Mouse (Mus musculus): ENCODE measurements around the gene Chrna4. TPM values are rescaled to one million over a fixed set of nuclear protein-coding genes. Genes with fewer than 3 reads are reported as not detected.

The Chrna4 gene
- polyA plus RNA-seq, 1 experiment from 2014 or later = 5.8 TPM

- peaks cover 31% of the 10 kb centered on the region for H3K27me3 ChIP-seq (ENCODE audit: poor library complexity, severe bottlenecking)
- H3K36me3 ChIP-seq (replicated peaks) = peaks cover 8% of the 10 kb centered on the region
- peaks cover 20% of the 10 kb centered on the region for H3K4me1 ChIP-seq
- no peak overlapping the region for H3K4me3 ChIP-seq
- DNase-seq (ENCODE audit: extremely low spot score, low spot score) = no peak
- WGBS = 87% methylated on average over 6 of the region's 6 CpGs
- no peak overlapping the region for H3K27ac ChIP-seq
- no peaks in the 10 kb centered on the region for H3K9me3 ChIP-seq
These were observed 10.0 kb downstream of the Chrna4 start for GRCm38 (mm10) chr2:181033310-181033709.

DNA sequence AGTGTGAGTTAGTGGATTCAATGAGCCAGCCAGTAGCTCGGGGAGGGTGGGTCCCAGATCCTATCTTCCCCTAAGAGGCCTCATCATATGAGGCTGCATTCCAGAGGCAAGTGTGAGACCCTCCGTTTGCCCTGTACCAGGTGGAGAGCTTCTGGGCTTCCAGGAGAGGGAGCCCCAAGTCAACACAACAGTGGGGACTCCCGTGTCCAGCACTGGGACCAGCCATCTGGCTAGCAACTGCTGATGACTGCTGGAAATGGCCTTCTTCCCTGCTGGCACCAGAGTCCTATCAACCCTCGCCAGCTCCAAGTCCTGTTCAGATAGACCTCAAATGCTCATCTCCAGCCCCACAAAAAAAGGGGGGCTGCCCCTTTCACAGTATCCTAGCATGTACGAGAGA lies 10.9 kb downstream of the Chrna4 start:
- Histone ChIP-seq H3K4me3 (no peak overlapping the region), H3K27ac (no peak overlapping the region; the same call in 1 of the 2 replicates), H3K4me1 (peaks cover 11% of the 10 kb centered on the region), H3K27me3 (ENCODE audit: poor library complexity, severe bottlenecking) (peaks cover 22% of the 10 kb centered on the region), H3K36me3 (replicated peaks) (peaks cover 11% of the 10 kb centered on the region), H3K9me3 (no peaks in the 10 kb centered on the region)
- DNase-seq (ENCODE audit: extremely low spot score, low spot score) = no peak
- 61% methylated on average over 5 of the region's 5 CpGs for WGBS

- H3K27ac ChIP-seq = 0 out of 2 replicates have a peak overlapping the region, but pooled peaks have one; percentile 7
- DNase-seq (ENCODE audit: extremely low spot score, low spot score) = no peak
- H3K36me3 ChIP-seq (replicated peaks) = peaks cover 11% of the 10 kb centered on the region
- H3K9me3 ChIP-seq = no peaks in the 10 kb centered on the region
- H3K4me1 ChIP-seq = peaks cover 7% of the 10 kb centered on the region
- H3K27me3 ChIP-seq (ENCODE audit: poor library complexity, severe bottlenecking) = peaks cover 13% of the 10 kb centered on the region
- 84% methylated on average over 11 of the region's 11 CpGs for WGBS
- H3K4me3 ChIP-seq = no peak overlapping the region
These were observed 11.9 kb downstream of the Chrna4 start for GRCm38 (mm10) chr2:181031406-181031934.

- Histone ChIP-seq H3K27me3 (ENCODE audit: poor library complexity, severe bottlenecking) (no peaks in the 10 kb centered on the region), H3K4me3 (no peak overlapping the region), H3K9me3 (no peaks in the 10 kb centered on the region), H3K4me1 (no peaks in the 10 kb centered on the region), H3K36me3 (replicated peaks) (no peaks in the 10 kb centered on the region), H3K27ac (no peak overlapping the region)
- WGBS = 67% methylated on average over 5 of the region's 5 CpGs
- DNase-seq (ENCODE audit: extremely low spot score, low spot score) = no peak
These were observed 35.0 kb downstream of the Chrna4 start for GRCm38 (mm10) chr2:181008339-181008738.

DNA sequence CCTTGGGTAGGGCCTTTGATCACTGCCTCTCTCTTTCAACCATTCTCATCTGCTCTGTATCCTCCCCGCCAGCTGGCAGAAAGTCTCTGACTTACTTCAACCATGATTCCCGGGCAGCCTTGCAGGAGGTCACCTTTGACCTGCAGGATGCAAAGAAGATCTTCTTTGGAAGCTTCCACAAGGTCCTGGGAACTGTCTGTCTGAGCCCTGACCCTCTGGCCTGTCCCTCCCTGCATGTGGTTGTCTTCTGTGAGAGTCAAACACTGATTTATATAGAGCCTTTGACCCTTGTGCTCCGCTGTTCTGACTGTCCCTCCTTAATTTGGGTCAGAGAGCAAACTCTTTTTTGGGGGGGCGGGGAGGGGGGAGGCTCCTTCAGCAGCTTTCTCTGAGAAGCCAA lies 36.3 kb downstream of the Chrna4 start:
- WGBS = 65% methylated on average over 4 of the region's 4 CpGs
- Histone ChIP-seq H3K9me3 (no peaks in the 10 kb centered on the region), H3K4me3 (no peak overlapping the region), H3K27ac (no peak overlapping the region), H3K4me1 (no peaks in the 10 kb centered on the region), H3K36me3 (replicated peaks) (no peaks in the 10 kb centered on the region), H3K27me3 (ENCODE audit: poor library complexity, severe bottlenecking) (no peaks in the 10 kb centered on the region)
- no peak for DNase-seq (ENCODE audit: extremely low spot score, low spot score)

GRCm38 (mm10) chr2:180996905-180997304 lies 46.4 kb downstream of the Chrna4 start:
- Histone ChIP-seq H3K27ac (no peak overlapping the region), H3K4me1 (0 out of 2 replicates have a peak, but pooled peaks cover 4% of the 10 kb centered on the region), H3K9me3 (no peaks in the 10 kb centered on the region), H3K27me3 (ENCODE audit: poor library complexity, severe bottlenecking) (no peaks in the 10 kb centered on the region), H3K4me3 (no peak overlapping the region), H3K36me3 (replicated peaks) (no peaks in the 10 kb centered on the region)
- WGBS = 77% methylated on average over 3 of the region's 3 CpGs
- no peak for DNase-seq (ENCODE audit: extremely low spot score, low spot score)

GRCm38 (mm10) chr2:180996436-180996835 lies 46.9 kb downstream of the Chrna4 start:
- Histone ChIP-seq H3K9me3 (no peaks in the 10 kb centered on the region), H3K27ac (no peak overlapping the region), H3K4me1 (0 out of 2 replicates have a peak, but pooled peaks cover 4% of the 10 kb centered on the region), H3K36me3 (replicated peaks) (no peaks in the 10 kb centered on the region), H3K4me3 (no peak overlapping the region), H3K27me3 (ENCODE audit: poor library complexity, severe bottlenecking) (no peaks in the 10 kb centered on the region)
- WGBS = 14% methylated on average over 5 of the region's 5 CpGs
- peak; percentile 40 for DNase-seq (ENCODE audit: extremely low spot score, low spot score)

DNA sequence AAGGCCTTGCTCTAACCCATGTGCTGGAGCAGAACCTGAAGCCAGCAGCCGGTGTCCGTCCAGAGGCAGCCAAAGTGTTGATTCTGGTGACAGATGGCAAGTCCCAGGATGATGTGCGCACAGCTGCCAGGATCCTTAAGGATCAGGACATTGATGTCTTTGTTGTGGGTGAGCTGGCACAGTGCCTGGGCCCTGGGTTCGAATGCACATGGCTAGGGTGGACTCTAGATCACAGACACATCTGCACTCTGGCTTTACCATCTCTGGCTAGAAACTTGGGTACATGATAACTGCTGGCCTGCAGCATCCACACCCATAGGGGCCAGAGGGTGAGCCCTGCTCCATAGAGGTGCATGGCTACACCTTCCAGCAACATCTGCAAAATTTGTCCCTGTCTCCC lies 47.9 kb downstream of the Chrna4 start:
- Histone ChIP-seq H3K27me3 (ENCODE audit: poor library complexity, severe bottlenecking) (no peaks in the 10 kb centered on the region), H3K36me3 (replicated peaks) (no peaks in the 10 kb centered on the region), H3K4me1 (0 out of 2 replicates have a peak, but pooled peaks cover 4% of the 10 kb centered on the region), H3K4me3 (no peak overlapping the region), H3K27ac (no peak overlapping the region), H3K9me3 (no peaks in the 10 kb centered on the region)
- WGBS = 88% methylated on average over 4 of the region's 4 CpGs
- DNase-seq (ENCODE audit: extremely low spot score, low spot score) = no peak

DNA sequence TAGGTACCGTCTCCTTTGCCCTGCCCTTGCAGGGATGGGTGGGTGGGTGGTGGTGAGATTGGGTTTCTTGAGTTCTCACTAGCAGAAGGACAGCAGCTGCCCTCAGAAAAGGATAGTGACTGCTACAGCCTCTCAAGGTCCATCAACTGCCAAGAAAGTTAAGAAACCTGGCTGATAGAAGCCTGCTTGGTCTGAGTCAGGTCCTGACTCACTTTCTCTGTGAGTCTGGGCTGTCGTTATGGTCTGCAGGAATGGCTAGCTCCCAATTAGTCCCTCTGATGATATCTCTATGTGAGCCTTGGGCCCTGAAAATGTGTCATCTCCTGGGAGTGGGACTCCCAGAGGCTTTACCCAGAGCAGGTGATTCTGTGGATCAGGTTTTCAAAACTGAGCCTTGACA lies 49.0 kb downstream of the Chrna4 start:
- no peaks in the 10 kb centered on the region for H3K27me3 ChIP-seq (ENCODE audit: poor library complexity, severe bottlenecking)
- no peak overlapping the region for H3K27ac ChIP-seq
- 0 out of 2 replicates have a peak, but pooled peaks cover 4% of the 10 kb centered on the region for H3K4me1 ChIP-seq
- H3K4me3 ChIP-seq = no peak overlapping the region
- no peaks in the 10 kb centered on the region for H3K9me3 ChIP-seq
- no peak for DNase-seq (ENCODE audit: extremely low spot score, low spot score)
- 85% methylated on average over 2 of the region's 2 CpGs for WGBS
- no peaks in the 10 kb centered on the region for H3K36me3 ChIP-seq (replicated peaks)

DNA sequence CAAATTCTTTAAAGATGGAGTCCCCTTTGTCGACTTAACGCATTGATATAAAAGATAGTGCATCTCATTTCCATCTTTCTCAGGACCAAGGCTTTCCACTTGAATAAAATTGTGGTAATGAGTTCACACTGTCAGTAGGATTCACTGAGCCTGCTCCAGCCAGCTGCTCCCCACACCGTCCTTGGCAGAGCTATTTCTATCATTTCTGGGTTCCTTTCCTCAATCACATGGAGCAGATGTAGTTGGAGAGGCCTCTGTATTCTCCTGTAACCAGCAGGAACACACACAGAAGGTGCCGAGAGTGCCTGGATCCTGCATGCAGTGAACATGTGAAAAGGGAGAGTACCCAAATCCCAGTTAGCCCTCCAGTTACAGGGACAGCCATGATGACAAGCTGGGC lies 53.0 kb downstream of the Chrna4 start:
- no peaks in the 10 kb centered on the region for H3K36me3 ChIP-seq (replicated peaks)
- H3K9me3 ChIP-seq = no peaks in the 10 kb centered on the region
- no peak overlapping the region for H3K4me3 ChIP-seq
- 85% methylated on average over 4 of the region's 4 CpGs for WGBS
- no peak for DNase-seq (ENCODE audit: extremely low spot score, low spot score)
- no peak overlapping the region for H3K27ac ChIP-seq
- peaks cover 27% of the 10 kb centered on the region for H3K4me1 ChIP-seq
- no peaks in the 10 kb centered on the region for H3K27me3 ChIP-seq (ENCODE audit: poor library complexity, severe bottlenecking)

GRCm38 (mm10) chr2:180988948-180989347 lies 54.4 kb downstream of the Chrna4 start:
- no peak overlapping the region for H3K4me3 ChIP-seq
- H3K9me3 ChIP-seq = no peaks in the 10 kb centered on the region
- H3K4me1 ChIP-seq = peaks cover 27% of the 10 kb centered on the region
- H3K36me3 ChIP-seq (replicated peaks) = no peaks in the 10 kb centered on the region
- no peak for DNase-seq (ENCODE audit: extremely low spot score, low spot score)
- no peak overlapping the region for H3K27ac ChIP-seq
- H3K27me3 ChIP-seq (ENCODE audit: poor library complexity, severe bottlenecking) = no peaks in the 10 kb centered on the region
- WGBS = 78% methylated on average over 1 of the region's 1 CpGs

DNA sequence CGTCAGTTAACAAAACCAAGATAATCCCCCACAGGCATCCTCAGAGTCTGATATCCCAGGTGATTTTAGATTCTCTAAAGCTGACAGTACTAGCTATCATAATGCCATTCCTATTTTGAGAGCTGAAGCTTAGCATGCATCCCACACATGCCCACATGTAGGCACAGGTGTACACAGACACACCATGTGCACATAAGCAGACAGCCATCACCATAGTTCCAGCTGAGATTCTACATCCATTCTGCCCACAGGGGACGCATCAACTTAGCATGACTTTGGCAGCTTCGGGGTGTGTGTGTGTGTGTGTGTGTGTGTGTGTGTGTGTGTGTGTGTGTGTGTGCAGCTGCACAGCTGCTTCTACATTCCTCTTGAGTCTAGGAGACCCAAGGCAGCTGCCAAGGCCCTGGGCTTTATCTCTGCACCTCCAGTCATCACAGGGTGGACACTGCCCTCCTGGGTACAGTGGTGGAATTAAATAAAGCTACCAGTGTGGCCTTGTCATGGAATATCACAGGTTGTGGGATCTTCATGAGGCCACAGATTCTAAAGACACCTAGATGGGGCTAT lies 54.9 kb downstream of the Chrna4 start:
- Histone ChIP-seq H3K4me1 (peaks cover 27% of the 10 kb centered on the region), H3K27me3 (ENCODE audit: poor library complexity, severe bottlenecking) (no peaks in the 10 kb centered on the region), H3K27ac (no peak overlapping the region), H3K9me3 (no peaks in the 10 kb centered on the region), H3K36me3 (replicated peaks) (no peaks in the 10 kb centered on the region), H3K4me3 (no peak overlapping the region)
- DNase-seq (ENCODE audit: extremely low spot score, low spot score) = no peak
- WGBS = 91% methylated on average over 3 of the region's 3 CpGs

GRCm38 (mm10) chr2:180987432-180988030 lies 55.8 kb downstream of the Chrna4 start:
- Histone ChIP-seq H3K9me3 (no peaks in the 10 kb centered on the region), H3K36me3 (replicated peaks) (peaks cover 9% of the 10 kb centered on the region), H3K4me1 (peaks cover 23% of the 10 kb centered on the region), H3K27ac (peak overlapping the region; percentile 56; the same call in 1 of the 2 replicates), H3K27me3 (ENCODE audit: poor library complexity, severe bottlenecking) (no peaks in the 10 kb centered on the region), H3K4me3 (no peak overlapping the region)
- whole genome bisulfite sequencing = 56% methylated on average over 5 of the region's 5 CpGs
- no peak for DNase-seq (ENCODE audit: extremely low spot score, low spot score)

Measured in forebrain, embryonic 10.5 days (tissue).